Mouse (Mus musculus): ENCODE results near the gene Zfp518b. TPM values are rescaled to one million over a fixed set of nuclear protein-coding genes. Genes with fewer than 3 reads are reported as not detected.
A peak's percentile ranks its signal among the peaks of the same experiment; 100 is the strongest.

Gene Zfp518b
- 10.2 and 12.4 TPM in 2 replicates for polyA plus RNA-seq (2014; fragmentation: Nextera tagmentation; extraction: Ambion mirVana)

DNA sequence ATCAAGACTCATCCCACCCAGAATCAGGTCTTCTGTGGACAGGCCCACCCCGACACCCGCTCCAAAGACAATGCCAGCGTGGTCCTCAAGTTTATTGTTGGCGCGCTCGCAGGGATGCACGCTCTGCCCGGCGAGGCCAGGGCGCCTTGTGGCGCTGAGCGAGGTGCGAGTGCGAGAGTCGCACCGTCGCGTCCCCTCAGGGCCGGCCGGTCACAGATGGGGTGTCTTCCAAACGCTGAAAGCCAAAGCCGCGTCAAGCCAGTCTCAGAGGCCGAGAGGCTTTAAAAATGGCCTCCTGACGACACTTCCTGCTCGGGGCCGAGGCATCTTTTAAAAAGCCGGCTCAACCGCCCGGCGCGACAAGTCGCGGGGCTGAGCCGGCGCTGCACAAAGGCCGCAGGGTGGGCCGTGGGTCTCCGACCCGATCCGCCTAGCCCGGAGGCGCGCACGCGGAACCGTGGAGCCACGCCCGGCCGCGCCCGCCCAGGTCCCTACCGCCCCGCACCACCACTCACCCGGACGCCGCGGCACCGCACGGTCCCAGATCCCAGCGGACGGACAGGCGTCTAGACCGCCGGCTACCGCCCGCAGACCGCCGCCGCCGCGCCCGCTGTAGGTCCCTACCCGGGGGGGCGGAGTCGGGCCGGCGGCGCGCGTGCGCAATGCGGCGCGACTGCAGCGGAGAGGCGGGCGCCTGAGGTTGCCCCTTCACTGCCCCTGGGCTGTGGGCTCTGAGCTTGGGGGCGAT is at the start of gene Zfp518b:
Gene Zfp518b (minus strand): TSS at position 663 of the 748 bp plus-strand sequence.
- H3K36me3 ChIP-seq (ENCODE audit: control insufficient read depth, insufficient read depth, low read length) = peaks cover 16% of the 10 kb centered on the region; the same call in 1 of the 2 replicates
- peak; percentile 87 for ATAC-seq (replicated peaks; ENCODE audit: low FRiP score)
- peak within 1 kb of the TSS; percentile 81 for H3K4me2 ChIP-seq
- H3K9me3 ChIP-seq (ENCODE audit: control insufficient read depth, low read length) = no peaks in the 10 kb centered on the region
- peak within 1 kb of the TSS; percentile 60 for H3K4me3 ChIP-seq (ENCODE audit: low read depth, low read length)
- no peaks in the 10 kb centered on the region; the same call in none of the 2 replicates for H3K4me1 ChIP-seq (replicated peaks; ENCODE audit: control insufficient read depth, insufficient read depth, low read length)
- H3K9ac ChIP-seq (ENCODE audit: low read depth, low read length) = peak within 1 kb of the TSS; percentile 73
- H3K27me3 ChIP-seq (replicated peaks; ENCODE audit: control insufficient read depth, insufficient read depth, low read length) = no peaks in the 10 kb centered on the region
- H3K27ac ChIP-seq (ENCODE audit: low read depth, low read length) = peak within 1 kb of the TSS; percentile 36; the same call in 1 of the 2 replicates
- DNase-seq (ENCODE audit: low spot score) = peak; percentile 79
- WGBS = under 1% methylated on average over 87 of the region's 89 CpGs

- no peak for DNase-seq (ENCODE audit: low spot score)
- WGBS = 58% methylated on average over 11 of the region's 11 CpGs
- no peaks in the 10 kb centered on the region for H3K27me3 ChIP-seq (replicated peaks; ENCODE audit: control insufficient read depth, insufficient read depth, low read length)
- no peak overlapping the region for H3K4me3 ChIP-seq (ENCODE audit: low read depth, low read length)
- ATAC-seq (replicated peaks; ENCODE audit: low FRiP score) = no peak
- no peak overlapping the region for H3K27ac ChIP-seq (ENCODE audit: low read depth, low read length)
- H3K4me2 ChIP-seq = no peak overlapping the region
- H3K4me1 ChIP-seq (replicated peaks; ENCODE audit: control insufficient read depth, insufficient read depth, low read length) = no peaks in the 10 kb centered on the region
- H3K36me3 ChIP-seq (ENCODE audit: control insufficient read depth, insufficient read depth, low read length) = no peaks in the 10 kb centered on the region
- H3K9me3 ChIP-seq (ENCODE audit: control insufficient read depth, low read length) = no peaks in the 10 kb centered on the region
- no peak overlapping the region for H3K9ac ChIP-seq (ENCODE audit: low read depth, low read length)
These were observed 24.4 kb upstream of the Zfp518b start for GRCm38 (mm10) chr5:38708940-38709581.

DNA sequence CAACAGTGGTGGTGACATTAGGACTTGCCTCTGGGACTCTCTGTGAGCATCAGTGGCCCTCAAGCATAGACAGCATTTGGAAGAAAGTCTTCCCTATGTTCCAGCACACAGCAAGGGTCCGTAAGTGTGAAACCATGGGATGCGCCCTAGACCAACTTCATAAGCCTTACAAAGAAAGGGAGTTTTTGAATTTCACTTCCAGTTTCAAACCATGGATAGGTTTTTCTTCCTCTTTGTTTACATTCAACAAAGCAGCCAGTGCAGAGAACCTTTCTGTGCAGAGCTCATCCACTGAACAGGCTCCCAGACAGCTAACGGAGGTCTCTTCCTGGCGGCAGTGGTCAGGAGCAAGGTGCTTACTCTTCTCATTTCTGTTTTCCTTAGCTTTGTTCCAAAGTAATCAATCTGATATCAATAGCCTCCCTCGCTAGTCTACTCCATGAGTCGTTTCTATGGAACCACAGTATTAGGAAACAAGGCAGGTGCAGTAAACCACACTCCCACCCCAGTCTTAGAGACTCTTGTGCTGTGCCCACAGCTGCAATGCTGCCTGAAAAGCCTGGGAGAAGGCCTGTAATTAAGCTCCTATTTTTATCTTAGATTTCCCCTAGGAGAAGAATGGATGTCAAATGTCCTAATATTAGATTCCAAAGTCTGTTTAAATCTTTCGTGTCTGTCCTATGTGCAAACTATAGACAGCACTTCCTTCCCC is 22.9 kb upstream of the Zfp518b start:
- Histone ChIP-seq H3K4me1 (replicated peaks; ENCODE audit: control insufficient read depth, insufficient read depth, low read length) (no peaks in the 10 kb centered on the region), H3K27ac (ENCODE audit: low read depth, low read length) (no peak overlapping the region), H3K9ac (ENCODE audit: low read depth, low read length) (no peak overlapping the region), H3K4me3 (ENCODE audit: low read depth, low read length) (no peak overlapping the region), H3K36me3 (ENCODE audit: control insufficient read depth, insufficient read depth, low read length) (no peaks in the 10 kb centered on the region), H3K9me3 (ENCODE audit: control insufficient read depth, low read length) (no peaks in the 10 kb centered on the region), H3K4me2 (no peak overlapping the region), H3K27me3 (replicated peaks; ENCODE audit: control insufficient read depth, insufficient read depth, low read length) (no peaks in the 10 kb centered on the region)
- 72% methylated on average over 7 of the region's 7 CpGs for whole genome bisulfite sequencing
- ATAC-seq (replicated peaks; ENCODE audit: low FRiP score) (no peak), DNase-seq (ENCODE audit: low spot score) (no peak)

- H3K4me3 ChIP-seq (ENCODE audit: low read depth, low read length) = no peak overlapping the region
These were observed 18.3 kb upstream of the Zfp518b start for GRCm38 (mm10) chr5:38702941-38703340.

GRCm38 (mm10) chr5:38702091-38702490 is 17.5 kb upstream of the Zfp518b start:
- no peaks in the 10 kb centered on the region for H3K4me1 ChIP-seq (replicated peaks; ENCODE audit: control insufficient read depth, insufficient read depth, low read length)
- no peak overlapping the region for H3K4me3 ChIP-seq (ENCODE audit: low read depth, low read length)
- no peak overlapping the region for H3K27ac ChIP-seq (ENCODE audit: low read depth, low read length)
- no peaks in the 10 kb centered on the region for H3K36me3 ChIP-seq (ENCODE audit: control insufficient read depth, insufficient read depth, low read length)
- 80% methylated on average over 2 of the region's 2 CpGs for WGBS
- DNase-seq (ENCODE audit: low spot score) = no peak
- H3K4me2 ChIP-seq = no peak overlapping the region
- H3K27me3 ChIP-seq (replicated peaks; ENCODE audit: control insufficient read depth, insufficient read depth, low read length) = no peaks in the 10 kb centered on the region
- no peak overlapping the region for H3K9ac ChIP-seq (ENCODE audit: low read depth, low read length)
- H3K9me3 ChIP-seq (ENCODE audit: control insufficient read depth, low read length) = no peaks in the 10 kb centered on the region
- ATAC-seq (replicated peaks; ENCODE audit: low FRiP score) = no peak

More at GRCm38 (mm10) chr5:38702941-38703340, 18.3 kb upstream of the Zfp518b start:
- DNase-seq (ENCODE audit: low spot score) = no peak
- no peaks in the 10 kb centered on the region for H3K36me3 ChIP-seq (ENCODE audit: control insufficient read depth, insufficient read depth, low read length)
- H3K27me3 ChIP-seq (replicated peaks; ENCODE audit: control insufficient read depth, insufficient read depth, low read length) = no peaks in the 10 kb centered on the region
- no peak for ATAC-seq (replicated peaks; ENCODE audit: low FRiP score)
- no peaks in the 10 kb centered on the region for H3K9me3 ChIP-seq (ENCODE audit: control insufficient read depth, low read length)
- no peak overlapping the region for H3K9ac ChIP-seq (ENCODE audit: low read depth, low read length)
- H3K4me1 ChIP-seq (replicated peaks; ENCODE audit: control insufficient read depth, insufficient read depth, low read length) = no peaks in the 10 kb centered on the region
- WGBS = 88% methylated on average over 6 of the region's 6 CpGs
- no peak overlapping the region for H3K27ac ChIP-seq (ENCODE audit: low read depth, low read length)
- no peak overlapping the region for H3K4me2 ChIP-seq

DNA sequence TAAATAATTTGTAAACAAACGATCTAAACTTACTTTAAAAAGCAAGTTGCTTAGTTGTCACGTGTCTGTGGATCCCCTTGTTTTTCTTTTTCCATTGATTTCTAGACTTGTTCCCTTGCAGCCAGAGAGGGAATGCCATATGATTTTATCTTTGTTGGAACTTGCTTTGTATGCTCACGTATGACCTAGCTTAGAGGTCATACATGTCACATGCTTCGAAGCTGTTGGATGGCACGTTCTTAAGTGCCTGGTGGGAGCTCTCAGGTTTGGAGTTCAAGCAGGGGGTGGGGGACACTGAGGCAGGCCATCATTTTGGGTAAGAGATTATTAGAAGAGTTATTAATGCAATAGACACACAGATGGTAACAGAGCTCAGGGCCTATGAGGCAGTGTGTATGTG is 13.8 kb upstream of the Zfp518b start:
- WGBS = 77% methylated on average over 5 of the region's 5 CpGs
- Histone ChIP-seq H3K9ac (ENCODE audit: low read depth, low read length) (no peak overlapping the region), H3K27ac (ENCODE audit: low read depth, low read length) (no peak overlapping the region), H3K4me2 (no peak overlapping the region), H3K4me3 (ENCODE audit: low read depth, low read length) (no peak overlapping the region), H3K9me3 (ENCODE audit: control insufficient read depth, low read length) (no peaks in the 10 kb centered on the region), H3K36me3 (ENCODE audit: control insufficient read depth, insufficient read depth, low read length) (no peaks in the 10 kb centered on the region), H3K4me1 (replicated peaks; ENCODE audit: control insufficient read depth, insufficient read depth, low read length) (no peaks in the 10 kb centered on the region), H3K27me3 (replicated peaks; ENCODE audit: control insufficient read depth, insufficient read depth, low read length) (no peaks in the 10 kb centered on the region)
- no peak for DNase-seq (ENCODE audit: low spot score)
- ATAC-seq (replicated peaks; ENCODE audit: low FRiP score) = no peak

GRCm38 (mm10) chr5:38698046-38698445 is 13.4 kb upstream of the Zfp518b start:
- no peaks in the 10 kb centered on the region for H3K27me3 ChIP-seq (replicated peaks; ENCODE audit: control insufficient read depth, insufficient read depth, low read length)
- no peaks in the 10 kb centered on the region for H3K36me3 ChIP-seq (ENCODE audit: control insufficient read depth, insufficient read depth, low read length)
- 57% methylated on average over 3 of the region's 3 CpGs for WGBS
- H3K9ac ChIP-seq (ENCODE audit: low read depth, low read length) = no peak overlapping the region
- no peak for ATAC-seq (replicated peaks; ENCODE audit: low FRiP score)
- no peak for DNase-seq (ENCODE audit: low spot score)
- no peaks in the 10 kb centered on the region for H3K4me1 ChIP-seq (replicated peaks; ENCODE audit: control insufficient read depth, insufficient read depth, low read length)
- H3K4me2 ChIP-seq = no peak overlapping the region
- no peaks in the 10 kb centered on the region for H3K9me3 ChIP-seq (ENCODE audit: control insufficient read depth, low read length)
- H3K4me3 ChIP-seq (ENCODE audit: low read depth, low read length) = no peak overlapping the region
- H3K27ac ChIP-seq (ENCODE audit: low read depth, low read length) = no peak overlapping the region

DNA sequence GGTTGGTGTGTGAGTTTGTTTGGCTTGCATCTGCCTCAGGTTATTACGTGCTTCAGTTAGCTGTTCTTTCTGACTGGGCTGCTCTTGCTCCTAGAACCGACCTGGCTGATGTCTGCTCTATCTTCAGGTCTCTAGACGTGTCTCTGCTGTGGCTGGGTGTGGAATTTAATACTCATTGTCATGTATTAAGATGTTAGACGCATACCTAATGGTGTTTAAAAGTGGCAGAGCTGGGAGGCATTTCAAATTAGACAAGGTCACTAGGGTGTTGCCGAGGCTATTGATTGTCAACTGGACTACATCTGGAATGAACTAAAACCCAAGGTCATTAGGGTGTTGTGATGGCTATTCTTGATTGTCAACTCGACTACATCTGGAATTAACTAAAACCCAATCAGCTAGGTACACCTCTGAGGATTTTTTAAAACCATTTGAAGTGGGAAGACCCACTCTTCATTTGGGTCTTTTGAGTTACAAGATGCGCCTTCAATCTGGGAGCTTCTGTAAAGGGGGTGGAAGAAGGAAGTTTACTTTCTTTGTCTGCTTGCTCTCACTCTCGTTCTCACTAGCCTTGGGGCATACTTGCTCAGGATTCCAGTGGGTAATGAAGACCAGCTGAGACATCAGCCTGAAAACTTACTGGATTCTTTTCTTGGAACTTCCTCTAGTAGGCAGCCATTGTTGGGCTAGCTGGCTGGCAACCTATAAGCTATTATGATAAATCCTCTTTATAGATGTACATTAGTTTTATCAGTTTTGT is 12.2 kb upstream of the Zfp518b start:
- no peak overlapping the region for H3K9ac ChIP-seq (ENCODE audit: low read depth, low read length)
- no peaks in the 10 kb centered on the region for H3K36me3 ChIP-seq (ENCODE audit: control insufficient read depth, insufficient read depth, low read length)
- WGBS = 69% methylated on average over 8 of the region's 8 CpGs

More for the DNA sequence above, 12.2 kb upstream of the Zfp518b start:
- Histone ChIP-seq H3K9me3 (ENCODE audit: control insufficient read depth, low read length) (no peaks in the 10 kb centered on the region), H3K27ac (ENCODE audit: low read depth, low read length) (no peak overlapping the region), H3K4me1 (replicated peaks; ENCODE audit: control insufficient read depth, insufficient read depth, low read length) (no peaks in the 10 kb centered on the region), H3K27me3 (replicated peaks; ENCODE audit: control insufficient read depth, insufficient read depth, low read length) (no peaks in the 10 kb centered on the region), H3K4me3 (ENCODE audit: low read depth, low read length) (no peak overlapping the region), H3K4me2 (no peak overlapping the region)
- DNase-seq (ENCODE audit: low spot score) (no peak), ATAC-seq (replicated peaks; ENCODE audit: low FRiP score) (no peak)

Measured in liver, embryonic 11.5 days (tissue).